Mouse (Mus musculus) CH12.LX (cell line): ENCODE measurements around the gene Coq7. TPM values are rescaled to one million over a fixed set of nuclear protein-coding genes. Genes with fewer than 3 reads are reported as not detected.

Source experiments
- DNase-seq: peaks from one replicate; pipeline ENCODE4 v3.0.0-alpha.2; 2013; ENCODE audit errors: extremely low read depth
- H3K27ac ChIP-seq: 2 replicates; pipeline ENCODE4 v1.5.1; 2012; ENCODE audit warnings: low read depth, mild to moderate bottlenecking, control low read depth, moderate library complexity; ENCODE audit not compliant: insufficient read depth
- H3K27me3 ChIP-seq: replicated peaks from 2 replicates; pipeline ENCODE3; 2012; ENCODE audit warnings: inconsistent platforms
- H3K36me3 ChIP-seq, 2 experiments: replicated peaks in 1 of 2; 2 replicates each; pipeline versions ENCODE3 to v1.6.1; 2012; ENCODE audit warnings: inconsistent platforms in 1 of 2, low read length in 1 of 2, mild to moderate bottlenecking in 1 of 2, mixed read lengths in 1 of 2, moderate library complexity in 1 of 2; ENCODE audit not compliant: control insufficient read depth in 1 of 2, insufficient read depth in 1 of 2
- H3K4me1 ChIP-seq, 2 experiments: 2 replicates each; pipeline ENCODE4 v1.6.1; 2012; ENCODE audit warnings: inconsistent platforms in 1 of 2, moderate library complexity in 1 of 2; ENCODE audit not compliant: insufficient read depth in 2 of 2, control insufficient read depth in 1 of 2
- H3K4me2 ChIP-seq: 2 replicates; pipeline ENCODE4 v1.6.1; 2012; ENCODE audit warnings: low read depth, mild to moderate bottlenecking, control low read depth; ENCODE audit not compliant: poor library complexity, insufficient read depth, severe bottlenecking
- H3K4me3 ChIP-seq, 3 experiments: fragments of 150-350 bp in 1 of 3; sonication (generic) in 1 of 3; replicated peaks in 1 of 3; 2 replicates each; pipeline versions ENCODE3 to v1.5.1; 2011 to 2012; ENCODE audit warnings: low read depth in 2 of 3, low read length in 2 of 3, mild to moderate bottlenecking in 2 of 3, moderate library complexity in 2 of 3, control low read depth in 1 of 3, improper control_type of control experiment in 1 of 3, inconsistent platforms in 1 of 3, mixed read lengths in 1 of 3; ENCODE audit not compliant: poor library complexity in 1 of 3
- H3K79me2 ChIP-seq: replicated peaks from 2 replicates; pipeline ENCODE4 v1.6.1; 2012; ENCODE audit warnings: mild to moderate bottlenecking, moderate library complexity; ENCODE audit not compliant: control insufficient read depth, poor library complexity, insufficient read depth, severe bottlenecking; ENCODE audit errors: extremely low read depth
- H3K9ac ChIP-seq: 2 replicates; pipeline ENCODE4 v1.6.1; 2012; ENCODE audit warnings: low read depth, mild to moderate bottlenecking, control low read depth, moderate library complexity; ENCODE audit not compliant: insufficient read depth
- H3K9me3 ChIP-seq: replicated peaks from 2 replicates; pipeline ENCODE3; 2012; ENCODE audit warnings: low read length, inconsistent platforms, mixed read lengths
- BHLHE40 ChIP-seq: IDR thresholded peaks from 2 replicates; pipeline ENCODE4 v1.6.1; 2011; ENCODE audit warnings: mild to moderate bottlenecking, low read depth, low read length, improper control_type of control experiment
- CHD1 ChIP-seq: IDR thresholded peaks from 2 replicates; pipeline ENCODE4 v1.6.1; 2012; ENCODE audit warnings: low read depth, low read length, improper control_type of control experiment, inconsistent platforms
- ELF1 ChIP-seq: IDR thresholded peaks from 2 replicates; pipeline ENCODE4 v1.6.1; 2014; ENCODE audit warnings: low read depth, mild to moderate bottlenecking, inconsistent platforms, low read length, improper control_type of control experiment
- EP300 ChIP-seq: IDR thresholded peaks from 2 replicates; pipeline ENCODE4 v1.6.1; 2011; ENCODE audit warnings: low read length, improper control_type of control experiment
- ETS1 ChIP-seq: conservative IDR thresholded peaks from 2 replicates; pipeline ENCODE4 v1.6.1; 2012; ENCODE audit warnings: low read depth, mild to moderate bottlenecking, inconsistent platforms, low read length, improper control_type of control experiment, moderate library complexity
- HCFC1 ChIP-seq: IDR thresholded peaks from 2 replicates; pipeline ENCODE4 v1.6.1; 2012; ENCODE audit warnings: low read depth, mild to moderate bottlenecking, inconsistent platforms, low read length, improper control_type of control experiment
- JUN ChIP-seq: IDR thresholded peaks from 2 replicates; pipeline ENCODE4 v1.6.1; 2011; ENCODE audit warnings: low read depth, mild to moderate bottlenecking, low read length, improper control_type of control experiment, moderate library complexity; ENCODE audit not compliant: insufficient read depth
- JUND ChIP-seq: conservative IDR thresholded peaks from 2 replicates; pipeline ENCODE4 v1.6.1; 2011; ENCODE audit warnings: low read depth, low read length, improper control_type of control experiment
- MAX ChIP-seq: IDR thresholded peaks from 2 replicates; pipeline ENCODE4 v1.6.1; 2011; ENCODE audit warnings: low read length, improper control_type of control experiment
- MAZ ChIP-seq: IDR thresholded peaks from 2 replicates; pipeline ENCODE4 v1.6.1; 2012; ENCODE audit warnings: low read depth, mild to moderate bottlenecking, inconsistent platforms, low read length, improper control_type of control experiment, moderate library complexity
- MEF2A ChIP-seq: IDR thresholded peaks from 2 replicates; pipeline ENCODE4 v1.6.1; 2014; ENCODE audit warnings: low read depth, mild to moderate bottlenecking, inconsistent platforms, low read length, improper control_type of control experiment, borderline replicate concordance
- MXI1 ChIP-seq: IDR thresholded peaks from 2 replicates; pipeline ENCODE4 v1.6.1; 2011; ENCODE audit warnings: mild to moderate bottlenecking, low read depth, low read length, improper control_type of control experiment
- MYC ChIP-seq: IDR thresholded peaks from 2 replicates; pipeline ENCODE4 v1.6.1; 2011; ENCODE audit warnings: low read depth, mild to moderate bottlenecking, improper control_type of control experiment, low read length
- NELFE ChIP-seq: IDR thresholded peaks from 2 replicates; pipeline ENCODE4 v1.6.1; 2011; ENCODE audit warnings: low read depth, low read length, improper control_type of control experiment
- NRF1 ChIP-seq: IDR thresholded peaks from 2 replicates; pipeline ENCODE4 v1.6.1; 2014; ENCODE audit warnings: low read depth, mild to moderate bottlenecking, inconsistent platforms, low read length, improper control_type of control experiment, moderate library complexity
- POLR2A ChIP-seq: IDR thresholded peaks from 2 replicates; pipeline ENCODE4 v1.6.1; 2011; ENCODE audit warnings: low read depth, mild to moderate bottlenecking, improper control_type of control experiment, low read length
- POLR2AphosphoS2 ChIP-seq: IDR thresholded peaks from 2 replicates; pipeline ENCODE4 v1.6.1; 2011; ENCODE audit warnings: low read depth, low read length, improper control_type of control experiment
- RAD21 ChIP-seq: IDR thresholded peaks from 2 replicates; pipeline ENCODE4 v1.6.1; 2011; ENCODE audit warnings: low read depth, mild to moderate bottlenecking, low read length, improper control_type of control experiment, moderate library complexity
- SMC3 ChIP-seq: IDR thresholded peaks from 2 replicates; pipeline ENCODE4 v1.6.1; 2011; ENCODE audit warnings: low read depth, low read length, improper control_type of control experiment
- TCF12 ChIP-seq: IDR thresholded peaks from 2 replicates; pipeline ENCODE4 v1.6.1; 2014; ENCODE audit warnings: low read depth, mild to moderate bottlenecking, inconsistent platforms, low read length, improper control_type of control experiment
- UBTF ChIP-seq: IDR thresholded peaks from 2 replicates; pipeline ENCODE4 v1.6.1; 2012; ENCODE audit warnings: low read depth, mild to moderate bottlenecking, inconsistent platforms, low read length, improper control_type of control experiment, moderate library complexity
- USF1 ChIP-seq: IDR thresholded peaks from 2 replicates; pipeline ENCODE4 v1.6.1; 2014; ENCODE audit warnings: low read depth, mild to moderate bottlenecking, inconsistent platforms, low read length, improper control_type of control experiment
- USF2 ChIP-seq: conservative IDR thresholded peaks from 2 replicates; pipeline ENCODE4 v1.6.1; 2011; ENCODE audit warnings: low read depth, low read length, improper control_type of control experiment
- ZNF384 ChIP-seq: IDR thresholded peaks from 2 replicates; pipeline ENCODE4 v1.6.1; 2012; ENCODE audit warnings: low read depth, low read length, improper control_type of control experiment, inconsistent platforms
- dilution Hi-C: fragments of 300-500 bp; cut with MboI; formaldehyde crosslinking; loops from 2 replicates; pipeline ENCODE4 v1.14.3; 2020; ENCODE audit warnings: low sequenced_read_pairs; ENCODE audit not compliant: extremely low pct_unique_long_range_greater_than_20kb, extremely low pct_ligation_motif_present
- in situ Hi-C: fragments of 300-500 bp; cut with MboI; formaldehyde crosslinking; loops from 3 replicates; pipeline ENCODE4 v1.14.3; 2019; ENCODE audit warnings: low sequenced_read_pairs, low pct_ligation_motif_present, low pct_unique_long_range_greater_than_20kb, mixed read lengths
- polyA plus RNA-seq: library from polyadenylated mRNA; unstranded; fragments of >175 nt; gene quantifications from 2 replicates; pipeline ENCODE4 v1.2.1, GENCODE M21; 2012; ENCODE audit warnings: low read depth; ENCODE audit not compliant: insufficient read length
- total RNA-seq, 2 experiments: library from RNA; depleted of rRNA; stranded (reverse); fragments of 300-350 nt in 1 of 2; fragments of >200 nt in 1 of 2; gene quantifications; 2 replicates each; pipeline ENCODE4 v1.2.3; 2012 to 2014

The Coq7 gene
- total and polyA plus RNA-seq, 3 experiments, result 38.8 to 50.4 (median 43.6) TPM

GRCm38 (mm10) chr7:118532519-118533177, 508 bp downstream of the Coq7 start:
- Histone ChIP-seq H3K36me3 (peaks cover 0 to 21% of the 10 kb centered on the region in 2 experiments), H3K27ac (peak overlapping the region; percentile 89), H3K4me3 (peak overlapping the region; percentile 71 to 91 (median 87)), H3K4me1 (peaks cover 0 to 13% of the 10 kb centered on the region in 2 experiments; a peak in 2 of 4 replicates), H3K9me3 (no peaks in the 10 kb centered on the region), H3K4me2 (peak overlapping the region; percentile 99), H3K9ac (peak overlapping the region; percentile 70), H3K79me2 (no peaks in the 10 kb centered on the region), H3K27me3 (peaks cover 2% of the 10 kb centered on the region)
- in situ Hi-C loops, result no loop called here
- TF ChIP-seq SMC3 (no peak), ETS1 (0 out of 2 replicates have a peak, but pooled peaks have one; percentile 2), MAX (no peak), USF2 (peak; percentile 30; the same call in 1 of the 2 replicates), EP300 (no peak), JUND (peak; percentile 7; the same call in 1 of the 2 replicates), ZNF384 (no peak), MYC (no peak), MAZ (peak; percentile 73; the same call in 1 of the 2 replicates), MEF2A (no peak), MXI1 (no peak; the same call in 1 of the 2 replicates), ELF1 (no peak), NRF1 (peak; percentile 59), NELFE (no peak), POLR2A (no peak; the same call in 1 of the 2 replicates), POLR2AphosphoS2 (peak; percentile 7; the same call in 1 of the 2 replicates), UBTF (no peak), BHLHE40 (peak; percentile 50; the same call in 1 of the 2 replicates), JUN (peak; percentile 30; the same call in 1 of the 2 replicates), TCF12 (no peak; the same call in 1 of the 2 replicates), CHD1 (0 out of 2 replicates have a peak, but pooled peaks have one; percentile 29), RAD21 (no peak), HCFC1 (peak; percentile 80), USF1 (peak; percentile 64)
- DNase-seq, result peak; percentile 98
- dilution Hi-C loops, result no loop called here
